Mouse (Mus musculus) forebrain, embryonic 11.5 days (tissue): ENCODE measurements around the gene Abhd6. TPM values are rescaled to one million over a fixed set of nuclear protein-coding genes. Genes with fewer than 3 reads are reported as not detected.

Source experiments
- ATAC-seq: fragments of 200-750 bp; cut with Nextera tagmentation; replicated peaks from 2 replicates; pipeline ENCODE4 v1.8.0; 2017; ENCODE audit warnings: moderate TSS enrichment; ENCODE audit not compliant: low FRiP score
- DNase-seq: peaks from one replicate; pipeline ENCODE4 v3.0.0-alpha.2; 2017; ENCODE audit warnings: low spot score
- H3K27ac ChIP-seq: fragments of 300-500 bp; sonication (generic); 2 replicates; pipeline ENCODE4 v1.5.1; 2014; ENCODE audit warnings: low read depth, low read length
- H3K27me3 ChIP-seq: fragments of 300-500 bp; sonication (generic); 2 replicates; pipeline ENCODE4 v1.6.1; 2014; ENCODE audit warnings: mild to moderate bottlenecking, low read length, mixed read lengths; ENCODE audit not compliant: control insufficient read depth, insufficient read depth
- H3K36me3 ChIP-seq: fragments of 300-500 bp; sonication (generic); 2 replicates; pipeline ENCODE4 v1.6.1; 2014; ENCODE audit warnings: mild to moderate bottlenecking, low read length, moderate library complexity, mixed read lengths; ENCODE audit not compliant: control insufficient read depth, insufficient read depth
- H3K4me1 ChIP-seq: fragments of 300-500 bp; sonication (generic); replicated peaks from 2 replicates; pipeline ENCODE4 v1.6.1; 2014; ENCODE audit warnings: low read length, mixed read lengths; ENCODE audit not compliant: control insufficient read depth, insufficient read depth
- H3K4me2 ChIP-seq: fragments of 300-500 bp; sonication (generic); 2 replicates; pipeline ENCODE4 v1.6.1; 2014; ENCODE audit warnings: low read depth, mild to moderate bottlenecking, low read length, moderate library complexity, mixed read lengths; ENCODE audit not compliant: severe bottlenecking
- H3K4me3 ChIP-seq: fragments of 300-500 bp; sonication (generic); 2 replicates; pipeline ENCODE4 v1.5.1; 2014; ENCODE audit warnings: low read depth, low read length
- H3K9ac ChIP-seq: fragments of 300-500 bp; sonication (generic); 2 replicates; pipeline ENCODE4 v1.6.1; 2014; ENCODE audit warnings: low read length
- H3K9me3 ChIP-seq: fragments of 300-500 bp; sonication (generic); 2 replicates; pipeline ENCODE4 v1.6.1; 2016; ENCODE audit warnings: low read length, mixed read lengths; ENCODE audit not compliant: control insufficient read depth
- WGBS: fragments of 180-500 bp; shearing (Covaris S2); extraction: QIAGEN DNeasy Blood & Tissue Kit; methylation state at CpG from one replicate; pipeline ENCODE4 v1.1.7; 2014; 5-methylcytosine and 5-hydroxymethylcytosine counted together
- polyA plus RNA-seq: library from polyadenylated mRNA; unstranded; fragments of >200 nt; fragmentation: Nextera tagmentation; extraction: Ambion mirVana; gene quantifications from 2 replicates; pipeline ENCODE4 v1.2.1, GENCODE M21; 2014

Gene Abhd6
- polyA plus RNA-seq, 1 experiment from 2014 or later = 19.2 TPM

- no peaks in the 10 kb centered on the region for H3K36me3 ChIP-seq
- 81% methylated on average over 6 of the region's 6 CpGs for WGBS
- H3K4me2 ChIP-seq = no peak overlapping the region
- DNase-seq = no peak
- H3K9me3 ChIP-seq = no peaks in the 10 kb centered on the region
- no peak for ATAC-seq
- H3K9ac ChIP-seq = no peak overlapping the region
- H3K4me3 ChIP-seq = no peak overlapping the region
- H3K27me3 ChIP-seq = no peaks in the 10 kb centered on the region
- no peak overlapping the region for H3K27ac ChIP-seq
- H3K4me1 ChIP-seq = no peaks in the 10 kb centered on the region
Measured at GRCm38 (mm10) chr14:8011938-8012337, 9.2 kb downstream of the Abhd6 start.

- no peak for DNase-seq
- H3K27ac ChIP-seq = no peak overlapping the region
- no peaks in the 10 kb centered on the region for H3K4me1 ChIP-seq
- H3K9ac ChIP-seq = no peak overlapping the region
- 91% methylated on average over 6 of the region's 6 CpGs for WGBS
- H3K27me3 ChIP-seq = no peaks in the 10 kb centered on the region
- ATAC-seq = no peak
- H3K36me3 ChIP-seq = no peaks in the 10 kb centered on the region
- no peak overlapping the region for H3K4me2 ChIP-seq
- H3K4me3 ChIP-seq = no peak overlapping the region
- no peaks in the 10 kb centered on the region for H3K9me3 ChIP-seq
Measured at GRCm38 (mm10) chr14:8015756-8016155, 13.1 kb downstream of the Abhd6 start.

- Histone ChIP-seq H3K4me3 (no peak overlapping the region), H3K9me3 (no peaks in the 10 kb centered on the region), H3K27me3 (no peaks in the 10 kb centered on the region), H3K36me3 (no peaks in the 10 kb centered on the region), H3K4me1 (no peaks in the 10 kb centered on the region), H3K9ac (no peak overlapping the region), H3K4me2 (no peak overlapping the region), H3K27ac (no peak overlapping the region)
- WGBS = 92% methylated on average over 6 of the region's 6 CpGs
- DNase-seq (no peak), ATAC-seq (no peak)
Measured at GRCm38 (mm10) chr14:8016276-8016675, 13.6 kb downstream of the Abhd6 start.

GRCm38 (mm10) chr14:8016951-8017350 is 14.2 kb downstream of the Abhd6 start:
- Histone ChIP-seq H3K4me3 (no peak overlapping the region), H3K4me1 (no peaks in the 10 kb centered on the region), H3K36me3 (no peaks in the 10 kb centered on the region), H3K27ac (no peak overlapping the region), H3K4me2 (no peak overlapping the region), H3K9ac (no peak overlapping the region), H3K9me3 (no peaks in the 10 kb centered on the region), H3K27me3 (no peaks in the 10 kb centered on the region)
- ATAC-seq (no peak), DNase-seq (no peak)
- 82% methylated on average over 1 of the region's 1 CpGs for WGBS

- Histone ChIP-seq H3K9me3 (no peaks in the 10 kb centered on the region), H3K4me3 (no peak overlapping the region), H3K4me2 (no peak overlapping the region), H3K9ac (no peak overlapping the region), H3K36me3 (no peaks in the 10 kb centered on the region), H3K27ac (no peak overlapping the region), H3K27me3 (no peaks in the 10 kb centered on the region), H3K4me1 (no peaks in the 10 kb centered on the region)
- 88% methylated on average over 1 of the region's 1 CpGs for WGBS
- DNase-seq (no peak), ATAC-seq (no peak)
Measured at GRCm38 (mm10) chr14:8020011-8020410, 17.3 kb downstream of the Abhd6 start.

- H3K4me1 ChIP-seq = no peaks in the 10 kb centered on the region
- H3K9me3 ChIP-seq = no peaks in the 10 kb centered on the region
- WGBS = 90% methylated on average over 7 of the region's 7 CpGs
- H3K9ac ChIP-seq = no peak overlapping the region
- H3K4me3 ChIP-seq = no peak overlapping the region
- no peak for ATAC-seq
- no peak overlapping the region for H3K27ac ChIP-seq
- no peaks in the 10 kb centered on the region for H3K36me3 ChIP-seq
- DNase-seq = no peak
- no peaks in the 10 kb centered on the region for H3K27me3 ChIP-seq
- H3K4me2 ChIP-seq = no peak overlapping the region
Measured at GRCm38 (mm10) chr14:8020546-8020945, 17.8 kb downstream of the Abhd6 start.

GRCm38 (mm10) chr14:8024469-8024868 is 21.8 kb downstream of the Abhd6 start:
- 67% methylated on average over 6 of the region's 6 CpGs for WGBS
- no peaks in the 10 kb centered on the region for H3K9me3 ChIP-seq
- H3K4me2 ChIP-seq = no peak overlapping the region
- H3K9ac ChIP-seq = no peak overlapping the region
- ATAC-seq (no peak), DNase-seq (no peak)
- H3K36me3 ChIP-seq = no peaks in the 10 kb centered on the region
- H3K27me3 ChIP-seq = no peaks in the 10 kb centered on the region
- H3K4me1 ChIP-seq = no peaks in the 10 kb centered on the region
- no peak overlapping the region for H3K27ac ChIP-seq
- no peak overlapping the region for H3K4me3 ChIP-seq

GRCm38 (mm10) chr14:8024936-8025335 is 22.2 kb downstream of the Abhd6 start:
- no peak overlapping the region for H3K4me2 ChIP-seq
- no peaks in the 10 kb centered on the region for H3K4me1 ChIP-seq
- H3K4me3 ChIP-seq = no peak overlapping the region
- H3K27me3 ChIP-seq = no peaks in the 10 kb centered on the region
- no peaks in the 10 kb centered on the region for H3K36me3 ChIP-seq
- H3K9ac ChIP-seq = no peak overlapping the region
- no peak for ATAC-seq
- H3K27ac ChIP-seq = no peak overlapping the region
- H3K9me3 ChIP-seq = no peaks in the 10 kb centered on the region
- DNase-seq = no peak
- 90% methylated on average over 10 of the region's 10 CpGs for WGBS

GRCm38 (mm10) chr14:8026769-8027531 is 24.2 kb downstream of the Abhd6 start:
- H3K27ac ChIP-seq = no peak overlapping the region
- no peaks in the 10 kb centered on the region for H3K36me3 ChIP-seq
- H3K9me3 ChIP-seq = no peaks in the 10 kb centered on the region
- H3K27me3 ChIP-seq = no peaks in the 10 kb centered on the region
- H3K9ac ChIP-seq = no peak overlapping the region
- WGBS = 88% methylated on average over 10 of the region's 10 CpGs
- ATAC-seq (no peak), DNase-seq (no peak)
- peaks cover 2% of the 10 kb centered on the region; the same call in 1 of the 2 replicates for H3K4me1 ChIP-seq
- no peak overlapping the region for H3K4me3 ChIP-seq
- no peak overlapping the region for H3K4me2 ChIP-seq
